Mouse (Mus musculus) layer of hippocampus, adult 2 months (tissue): ENCODE measurements around the gene Zfp704. TPM values are rescaled to one million over a fixed set of nuclear protein-coding genes. Genes with fewer than 3 reads are reported as not detected.

ENCODE experiments used
- DNase-seq, 2 experiments: peaks; one replicate each; pipeline ENCODE4 v3.0.0; 2022; ENCODE audit warnings: low spot score in 2 of 2
- H3K27ac ChIP-seq: fragments of 200-600 bp; 2 replicates; pipeline ENCODE4 v1.8.1; 2022
- H3K4me3 ChIP-seq: fragments of 200-600 bp; 2 replicates; pipeline ENCODE4 v1.8.1; 2022; ENCODE audit warnings: mild to moderate bottlenecking
- CTCF ChIP-seq: fragments of 200-600 bp; conservative IDR thresholded peaks from 2 replicates; pipeline ENCODE4 v1.8.1; 2022; ENCODE audit warnings: antibody characterized with exemption, mild to moderate bottlenecking, moderate library complexity
- total RNA-seq, 2 experiments: library from RNA; stranded (reverse); gene quantifications; 2 replicates each; pipeline ENCODE4 v1.2.3; 2021

The Zfp704 gene
- total RNA-seq, 2 experiments from 2014 or later = 30.6 to 34.3 TPM

DNA sequence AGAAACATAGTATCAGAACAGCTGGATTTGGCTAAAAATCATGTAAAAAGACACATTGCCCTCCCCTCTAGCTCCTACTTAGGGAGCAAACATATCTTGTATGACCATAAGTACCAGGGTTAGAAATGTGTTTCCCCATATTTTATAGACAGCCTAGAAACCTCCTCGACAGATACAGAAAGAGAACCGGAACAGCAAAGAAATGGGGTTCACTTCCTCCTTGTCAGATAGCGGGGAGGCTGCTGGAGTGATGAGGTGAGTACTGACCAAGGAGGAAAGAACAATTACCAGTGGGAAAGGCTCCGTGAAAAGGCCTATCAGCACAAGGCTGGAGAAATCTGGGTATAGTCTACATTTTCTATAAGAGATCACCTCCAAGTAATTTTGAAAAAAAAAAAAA is 182.1 kb downstream of the Zfp704 start:
- no peak for DNase-seq
- no peak overlapping the region for H3K27ac ChIP-seq
- no peak for TF ChIP-seq CTCF
- H3K4me3 ChIP-seq = no peak overlapping the region

- TF ChIP-seq CTCF = no peak
- no peak overlapping the region for H3K27ac ChIP-seq
- no peak for DNase-seq
- H3K4me3 ChIP-seq = no peak overlapping the region
These were observed 184.2 kb downstream of the Zfp704 start for GRCm38 (mm10) chr3:9425661-9426060.

DNA sequence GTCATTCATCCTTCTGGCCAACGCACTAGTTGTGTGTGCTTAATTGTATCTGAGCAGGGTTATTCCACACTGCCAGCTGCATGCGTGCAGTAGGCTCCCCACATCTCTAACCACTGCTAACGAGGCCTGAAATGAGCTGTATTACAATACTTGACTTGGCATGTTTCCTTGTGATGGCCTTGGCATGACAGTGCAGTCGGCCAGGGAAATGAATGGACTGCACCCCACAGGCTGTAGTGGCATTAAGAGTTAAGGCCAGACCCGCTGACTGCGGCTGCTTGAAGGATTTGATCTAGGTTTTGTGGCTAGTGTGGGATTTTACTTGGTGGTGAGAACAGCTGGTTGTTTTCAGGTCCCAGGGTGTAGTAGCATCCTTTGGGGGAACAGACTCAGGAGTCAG is 185.2 kb downstream of the Zfp704 start:
- no peak overlapping the region for H3K27ac ChIP-seq
- no peak for DNase-seq
- H3K4me3 ChIP-seq = no peak overlapping the region
- no peak for TF ChIP-seq CTCF

DNA sequence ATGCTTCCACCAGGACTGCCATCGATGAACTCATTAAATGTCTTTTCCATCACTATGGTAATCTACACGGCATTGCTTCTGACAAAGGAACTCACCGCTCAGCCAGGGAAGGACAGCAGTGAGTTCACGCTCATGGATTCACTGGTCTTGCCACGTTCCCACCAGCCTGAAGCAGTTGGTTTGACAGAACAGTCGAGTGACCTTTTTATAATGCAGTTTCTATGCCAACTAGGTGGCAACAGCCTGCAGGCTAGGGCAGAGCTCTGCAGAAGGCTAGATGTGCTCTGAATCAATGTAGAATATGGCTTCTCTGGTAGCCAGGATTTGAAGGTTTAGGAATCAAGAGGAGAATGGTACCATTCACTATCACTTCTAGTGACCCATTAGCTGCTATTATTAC is 186.2 kb downstream of the Zfp704 start:
- TF ChIP-seq CTCF = no peak
- Histone ChIP-seq H3K4me3 (no peak overlapping the region), H3K27ac (no peak overlapping the region)
- no peak for DNase-seq

DNA sequence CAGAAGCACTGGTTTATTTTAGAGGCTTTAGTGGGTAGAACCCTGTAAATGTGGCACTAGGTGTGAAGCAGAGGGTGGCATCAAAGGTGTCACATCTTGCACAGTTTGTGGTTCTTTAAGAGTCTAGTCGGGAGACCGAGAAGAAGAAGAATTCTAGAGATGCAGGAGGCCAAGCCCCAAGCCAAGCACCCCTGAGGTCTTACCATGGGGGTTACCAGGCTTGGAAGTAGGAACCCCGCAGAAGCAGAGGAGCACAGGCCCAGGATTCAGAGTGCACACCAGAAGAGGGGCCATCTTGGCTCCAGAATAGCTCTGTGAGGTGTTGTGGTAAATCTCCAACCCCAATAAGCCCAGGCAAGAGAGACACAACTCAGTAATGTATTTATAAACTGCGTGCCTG is 201.0 kb downstream of the Zfp704 start:
- Histone ChIP-seq H3K4me3 (no peak overlapping the region), H3K27ac (no peak overlapping the region)
- TF ChIP-seq CTCF = no peak
- no peak for DNase-seq

DNA sequence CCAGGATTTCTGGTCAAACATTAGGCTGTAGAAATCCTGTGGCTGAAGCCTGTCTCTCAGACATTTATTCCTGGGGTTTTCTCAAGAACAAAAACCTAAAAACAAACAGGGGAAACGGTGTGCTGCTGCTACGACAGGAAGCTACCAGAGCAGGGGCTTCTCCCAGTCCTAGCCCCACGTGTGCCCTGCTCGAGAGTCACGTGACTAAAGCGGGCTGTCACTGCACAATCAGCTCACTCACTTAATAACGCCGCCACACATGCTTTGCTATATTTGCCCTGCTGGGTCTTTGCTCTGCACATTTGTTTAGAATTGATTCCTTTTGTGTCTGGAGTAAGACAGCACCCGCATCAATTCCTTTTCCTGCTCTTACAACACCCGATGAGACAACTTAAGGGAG is 202.1 kb downstream of the Zfp704 start:
- Histone ChIP-seq H3K27ac (no peak overlapping the region), H3K4me3 (no peak overlapping the region)
- no peak for TF ChIP-seq CTCF
- DNase-seq = no peak

DNA sequence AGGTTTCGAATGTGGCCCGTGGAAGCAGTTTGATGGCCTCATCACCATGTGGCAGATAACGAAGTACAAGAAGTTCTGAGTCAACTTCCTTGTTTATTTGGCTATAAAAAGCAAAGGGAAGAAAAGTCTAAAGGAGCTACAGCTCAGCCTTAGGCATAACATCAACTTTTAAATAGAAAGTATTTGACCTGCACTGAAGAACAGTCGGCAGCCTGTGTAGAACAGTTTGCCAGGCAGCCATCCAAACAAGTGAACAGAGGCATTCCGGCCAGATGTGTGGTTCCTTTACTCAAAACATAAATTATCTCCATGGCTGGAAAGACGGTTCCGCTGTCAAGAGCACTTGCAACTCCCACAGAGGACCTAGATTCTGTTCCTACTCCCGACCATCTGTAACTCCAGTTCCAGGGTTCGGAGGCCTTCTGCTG is 202.8 kb downstream of the Zfp704 start:
- no peak for TF ChIP-seq CTCF
- peak in 1 of 2 experiments; percentile 23 for DNase-seq
- Histone ChIP-seq H3K27ac (peak overlapping the region; percentile 36; the same call in 1 of the 2 replicates), H3K4me3 (no peak overlapping the region)

DNA sequence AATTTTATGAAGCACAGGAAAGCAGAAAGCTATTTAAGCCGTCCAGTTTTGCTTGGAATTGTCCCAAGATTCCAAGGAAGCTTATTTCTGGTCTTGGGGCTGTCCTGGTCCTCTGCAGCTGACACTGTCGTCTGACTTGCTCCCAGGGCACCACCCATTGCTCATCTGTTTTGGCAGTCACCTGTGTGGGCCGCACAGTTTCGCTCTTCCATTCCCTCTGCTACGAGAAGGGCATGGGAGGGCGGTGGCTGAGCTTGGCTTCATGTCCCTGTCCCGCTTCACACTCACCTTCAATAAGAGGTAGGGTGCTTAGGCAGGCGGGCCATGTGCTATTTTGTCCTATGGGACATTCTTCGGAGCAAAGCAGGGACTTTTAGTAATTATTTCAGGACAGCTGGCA is 204.5 kb downstream of the Zfp704 start:
- H3K27ac ChIP-seq = no peak overlapping the region
- no peak for DNase-seq
- H3K4me3 ChIP-seq = no peak overlapping the region
- TF ChIP-seq CTCF = no peak

DNA sequence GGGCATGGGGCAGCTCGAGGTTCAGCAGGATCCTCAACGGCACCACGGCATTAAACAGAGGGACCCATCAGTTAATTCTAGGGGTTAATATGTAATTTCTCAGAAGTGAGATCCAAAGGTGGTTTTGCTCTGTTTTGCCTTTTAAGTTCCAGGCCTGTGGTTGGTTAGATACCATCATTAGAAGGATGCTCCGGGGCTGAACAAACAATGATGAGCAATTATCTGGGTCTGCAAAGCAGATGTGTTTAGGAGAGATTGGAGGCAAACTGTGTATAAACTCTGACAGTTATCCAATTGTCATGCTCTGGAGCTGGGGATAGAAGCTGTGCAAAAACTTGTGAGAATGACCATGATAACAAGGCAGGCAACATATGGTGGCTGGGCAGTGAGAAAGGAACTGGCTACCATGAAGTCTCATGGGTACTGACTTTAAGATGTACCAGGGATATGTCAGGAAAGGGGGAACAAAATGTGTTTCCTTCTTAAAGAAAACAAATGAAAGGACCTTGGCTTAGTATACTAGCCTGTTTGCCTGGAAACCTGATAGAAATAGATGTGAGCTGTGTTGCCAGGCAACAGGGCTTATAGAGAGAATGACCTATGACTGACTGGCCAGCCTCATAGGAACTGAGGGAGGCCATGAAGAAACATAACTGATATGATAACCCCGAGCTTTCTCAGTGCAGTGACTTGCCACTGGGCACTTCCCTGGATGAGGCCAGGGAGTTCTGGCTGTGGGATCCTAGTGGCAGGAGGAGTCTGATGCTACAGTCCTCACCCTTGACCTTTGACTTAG is 206.4 kb downstream of the Zfp704 start:
- DNase-seq = no peak
- Histone ChIP-seq H3K27ac (no peak overlapping the region), H3K4me3 (no peak overlapping the region)
- TF ChIP-seq CTCF = no peak

DNA sequence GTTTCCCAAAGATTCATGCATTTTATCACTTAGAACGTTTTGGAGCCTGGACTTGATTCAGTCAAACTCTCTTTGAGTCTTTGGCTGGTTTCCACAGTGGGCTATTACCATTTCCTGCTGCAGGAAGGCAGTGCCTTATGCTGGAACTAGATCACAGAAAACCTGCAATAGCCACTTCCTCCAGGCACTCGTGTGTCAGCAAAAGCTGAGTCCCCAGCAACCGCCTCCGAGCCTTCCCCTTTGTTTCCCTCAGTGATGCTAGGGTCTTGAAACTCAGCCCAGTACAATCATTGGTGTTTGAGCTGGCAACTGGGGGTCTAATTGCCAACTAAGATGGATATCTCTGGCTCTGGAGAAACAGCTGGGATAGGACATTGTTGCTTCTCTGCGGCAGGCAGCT is 207.0 kb downstream of the Zfp704 start:
- TF ChIP-seq CTCF = no peak
- DNase-seq = no peak
- Histone ChIP-seq H3K4me3 (no peak overlapping the region), H3K27ac (no peak overlapping the region)

DNA sequence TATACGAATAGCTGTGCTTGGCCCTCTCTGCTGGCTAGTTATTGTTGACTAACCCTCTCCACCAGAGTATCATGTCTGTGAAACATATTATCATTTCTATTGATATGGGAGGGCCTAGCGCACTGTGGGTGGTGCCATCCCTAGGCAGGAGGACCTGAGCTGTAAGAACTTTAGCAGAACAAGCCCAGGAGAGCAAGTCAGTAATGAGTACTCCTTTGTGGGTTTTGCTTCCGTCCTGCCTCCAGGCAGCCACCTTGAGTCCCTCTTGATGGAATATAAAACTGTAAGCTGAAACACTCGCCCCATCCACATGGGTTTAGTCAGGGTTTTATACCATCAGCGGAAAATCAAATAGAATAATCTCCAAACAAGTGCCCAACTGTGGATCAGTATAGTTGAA is 207.5 kb downstream of the Zfp704 start:
- no peak overlapping the region for H3K4me3 ChIP-seq
- no peak for TF ChIP-seq CTCF
- DNase-seq = no peak
- H3K27ac ChIP-seq = no peak overlapping the region

DNA sequence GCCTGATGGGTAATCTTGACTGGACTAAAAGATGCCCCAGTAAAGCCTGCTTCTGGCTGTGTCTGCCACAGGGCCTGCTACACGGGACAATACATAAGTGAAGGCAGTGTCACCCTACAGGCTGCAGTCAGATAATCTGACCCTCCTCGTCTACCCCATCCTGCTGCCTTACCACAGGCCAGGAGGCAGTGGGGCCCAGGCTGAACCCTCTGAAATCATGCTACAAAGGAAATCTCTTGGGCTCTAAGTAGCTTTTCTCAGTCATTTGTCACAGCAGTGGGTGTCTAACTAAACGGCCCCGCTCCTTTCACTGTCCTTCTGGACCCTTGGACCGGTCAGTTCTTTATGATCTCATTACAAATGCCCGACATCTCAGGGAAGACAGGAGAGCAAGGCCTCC is 208.2 kb downstream of the Zfp704 start:
- TF ChIP-seq CTCF = no peak
- Histone ChIP-seq H3K27ac (no peak overlapping the region), H3K4me3 (no peak overlapping the region)
- DNase-seq = no peak

- H3K27ac ChIP-seq = no peak overlapping the region
These were observed 209.0 kb downstream of the Zfp704 start for GRCm38 (mm10) chr3:9400886-9401221.

GRCm38 (mm10) chr3:9400201-9400885 is 209.5 kb downstream of the Zfp704 start:
- peak; percentile 77 for TF ChIP-seq CTCF
- DNase-seq = peak; percentile 57 to 65
- H3K4me3 ChIP-seq = no peak overlapping the region
- no peak overlapping the region for H3K27ac ChIP-seq

More at GRCm38 (mm10) chr3:9400886-9401221, 209.0 kb downstream of the Zfp704 start:
- H3K4me3 ChIP-seq = no peak overlapping the region
- TF ChIP-seq CTCF = no peak
- no peak for DNase-seq
